Mouse (Mus musculus) midbrain, embryonic 15.5 days (tissue): ENCODE measurements at regions not wholly inside any gene's neighbourhood (a gene's known extent, or its start where the extent isn't known, plus 50 kb on each side); places are given as distances from the start of the nearest gene placed in this dataset.

Experiments used
- ATAC-seq: fragments of 200-750 bp; cut with Nextera tagmentation; replicated peaks from 2 replicates; pipeline ENCODE4 v1.8.0; 2017; ENCODE audit warnings: moderate TSS enrichment
- H3K27ac ChIP-seq: fragments of 300-500 bp; sonication (generic); 2 replicates; pipeline ENCODE4 v1.5.1; 2015; ENCODE audit warnings: mild to moderate bottlenecking, inconsistent platforms
- H3K27me3 ChIP-seq: fragments of 300-500 bp; sonication (generic); replicated peaks from 2 replicates; pipeline ENCODE4 v1.6.1; 2015; ENCODE audit warnings: inconsistent platforms
- H3K36me3 ChIP-seq: fragments of 300-500 bp; sonication (generic); replicated peaks from 2 replicates; pipeline ENCODE4 v1.6.1; 2015; ENCODE audit warnings: inconsistent platforms
- H3K4me1 ChIP-seq: fragments of 300-500 bp; sonication (generic); 2 replicates; pipeline ENCODE4 v1.6.1; 2015; ENCODE audit warnings: inconsistent platforms
- H3K4me2 ChIP-seq: fragments of 300-500 bp; sonication (generic); 2 replicates; pipeline ENCODE4 v1.6.1; 2015; ENCODE audit warnings: inconsistent platforms, mild to moderate bottlenecking, moderate library complexity
- H3K4me3 ChIP-seq: fragments of 300-500 bp; sonication (generic); 2 replicates; pipeline ENCODE4 v1.5.1; 2015; ENCODE audit warnings: mild to moderate bottlenecking, inconsistent platforms
- H3K9ac ChIP-seq: fragments of 300-500 bp; sonication (generic); 2 replicates; pipeline ENCODE4 v1.6.1; 2015; ENCODE audit warnings: mild to moderate bottlenecking, inconsistent platforms
- H3K9me3 ChIP-seq: fragments of 300-500 bp; sonication (generic); 2 replicates; pipeline ENCODE4 v1.6.1; 2016; ENCODE audit warnings: inconsistent platforms
- WGBS: fragments of 180-500 bp; shearing (Covaris S2); methylation state at CpG from one replicate; pipeline ENCODE4 v1.1.7; 2015; ENCODE audit warnings: mixed read lengths; 5-methylcytosine and 5-hydroxymethylcytosine counted together

- no peak overlapping the region for H3K27ac ChIP-seq
- no peak overlapping the region for H3K9ac ChIP-seq
- H3K4me2 ChIP-seq: no peak overlapping the region
- no peak overlapping the region for H3K4me3 ChIP-seq
- H3K9me3 ChIP-seq: no peaks in the 10 kb centered on the region
- WGBS: 23% methylated on average over 4 of the region's 4 CpGs
- no peaks in the 10 kb centered on the region for H3K36me3 ChIP-seq
- H3K27me3 ChIP-seq: no peaks in the 10 kb centered on the region
- H3K4me1 ChIP-seq: no peaks in the 10 kb centered on the region
- no peak for ATAC-seq
Measured at GRCm38 (mm10) chr4:142618770-142619169, 379.6 kb upstream of the Kazn start.

GRCm38 (mm10) chr4:142617676-142618075 is 378.5 kb upstream of the Kazn start:
- WGBS: 65% methylated on average over 5 of the region's 5 CpGs
- H3K27ac ChIP-seq: no peak overlapping the region
- H3K27me3 ChIP-seq: no peaks in the 10 kb centered on the region
- no peaks in the 10 kb centered on the region for H3K36me3 ChIP-seq
- H3K4me2 ChIP-seq: no peak overlapping the region
- H3K9ac ChIP-seq: no peak overlapping the region
- ATAC-seq: no peak
- H3K4me3 ChIP-seq: no peak overlapping the region
- H3K4me1 ChIP-seq: no peaks in the 10 kb centered on the region
- H3K9me3 ChIP-seq: no peaks in the 10 kb centered on the region

- no peak for ATAC-seq
- no peak overlapping the region for H3K4me2 ChIP-seq
- H3K36me3 ChIP-seq: no peaks in the 10 kb centered on the region
- H3K9ac ChIP-seq: no peak overlapping the region
- H3K27ac ChIP-seq: no peak overlapping the region
- no peak overlapping the region for H3K4me3 ChIP-seq
- H3K27me3 ChIP-seq: no peaks in the 10 kb centered on the region
- no peaks in the 10 kb centered on the region for H3K9me3 ChIP-seq
- 76% methylated on average over 7 of the region's 7 CpGs for WGBS
- H3K4me1 ChIP-seq: no peaks in the 10 kb centered on the region
Measured at GRCm38 (mm10) chr4:142616901-142617300, 377.7 kb upstream of the Kazn start.

GRCm38 (mm10) chr4:142605098-142605497 is 365.9 kb upstream of the Kazn start:
- WGBS: 91% methylated on average over 3 of the region's 3 CpGs
- Histone ChIP-seq H3K4me1 (no peaks in the 10 kb centered on the region), H3K36me3 (no peaks in the 10 kb centered on the region), H3K27ac (no peak overlapping the region), H3K9me3 (no peaks in the 10 kb centered on the region), H3K27me3 (no peaks in the 10 kb centered on the region), H3K4me3 (no peak overlapping the region), H3K9ac (no peak overlapping the region), H3K4me2 (no peak overlapping the region)
- ATAC-seq: no peak

GRCm38 (mm10) chr4:142597214-142597613 is 358.0 kb upstream of the Kazn start:
- no peaks in the 10 kb centered on the region for H3K9me3 ChIP-seq
- ATAC-seq: no peak
- no peaks in the 10 kb centered on the region for H3K27me3 ChIP-seq
- no peak overlapping the region for H3K4me3 ChIP-seq
- H3K9ac ChIP-seq: no peak overlapping the region
- no peaks in the 10 kb centered on the region for H3K4me1 ChIP-seq
- no peak overlapping the region for H3K27ac ChIP-seq
- WGBS: 80% methylated on average over 4 of the region's 4 CpGs
- no peaks in the 10 kb centered on the region for H3K36me3 ChIP-seq
- no peak overlapping the region for H3K4me2 ChIP-seq

- Histone ChIP-seq H3K27ac (peak overlapping the region; percentile 78), H3K9ac (no peak overlapping the region), H3K4me3 (no peak overlapping the region), H3K4me2 (no peak overlapping the region), H3K36me3 (no peaks in the 10 kb centered on the region), H3K9me3 (no peaks in the 10 kb centered on the region), H3K4me1 (peaks cover 28% of the 10 kb centered on the region), H3K27me3 (no peaks in the 10 kb centered on the region)
- 0 out of 2 replicates have a peak, but pooled peaks have one; percentile 28 for ATAC-seq
- 56% methylated on average over 7 of the region's 7 CpGs for WGBS
Measured at GRCm38 (mm10) chr4:142589084-142589741, 350.0 kb upstream of the Kazn start.

GRCm38 (mm10) chr4:142588418-142589083 is 349.4 kb upstream of the Kazn start:
- Histone ChIP-seq H3K9ac (no peak overlapping the region), H3K27ac (peak overlapping the region; percentile 78), H3K36me3 (no peaks in the 10 kb centered on the region), H3K4me2 (peak overlapping the region; percentile 38), H3K27me3 (no peaks in the 10 kb centered on the region), H3K4me3 (no peak overlapping the region), H3K4me1 (peaks cover 28% of the 10 kb centered on the region), H3K9me3 (no peaks in the 10 kb centered on the region)
- 46% methylated on average over 24 of the region's 24 CpGs for WGBS
- peak; percentile 79 for ATAC-seq

GRCm38 (mm10) chr4:142587345-142588035 is 348.3 kb upstream of the Kazn start:
- no peak for ATAC-seq
- Histone ChIP-seq H3K36me3 (no peaks in the 10 kb centered on the region), H3K27ac (peak overlapping the region; percentile 78), H3K9me3 (no peaks in the 10 kb centered on the region), H3K4me1 (peaks cover 28% of the 10 kb centered on the region), H3K9ac (no peak overlapping the region), H3K27me3 (no peaks in the 10 kb centered on the region), H3K4me3 (no peak overlapping the region), H3K4me2 (peak overlapping the region; percentile 21)
- WGBS: 45% methylated on average over 22 of the region's 22 CpGs

- H3K9ac ChIP-seq: no peak overlapping the region
- H3K27me3 ChIP-seq: no peaks in the 10 kb centered on the region
- no peak overlapping the region for H3K4me2 ChIP-seq
- H3K27ac ChIP-seq: peak overlapping the region; percentile 58; the same call in 1 of the 2 replicates
- H3K4me1 ChIP-seq: peaks cover 24% of the 10 kb centered on the region
- no peaks in the 10 kb centered on the region for H3K36me3 ChIP-seq
- 36% methylated on average over 4 of the region's 4 CpGs for WGBS
- no peaks in the 10 kb centered on the region for H3K9me3 ChIP-seq
- ATAC-seq: no peak
- no peak overlapping the region for H3K4me3 ChIP-seq
Measured at GRCm38 (mm10) chr4:142578536-142578935, 339.3 kb upstream of the Kazn start.

- Histone ChIP-seq H3K9ac (no peak overlapping the region), H3K4me1 (peaks cover 24% of the 10 kb centered on the region), H3K4me2 (no peak overlapping the region), H3K27me3 (no peaks in the 10 kb centered on the region), H3K27ac (peak overlapping the region; percentile 58), H3K36me3 (no peaks in the 10 kb centered on the region), H3K4me3 (no peak overlapping the region), H3K9me3 (no peaks in the 10 kb centered on the region)
- WGBS: 31% methylated on average over 4 of the region's 4 CpGs
- ATAC-seq: 0 out of 2 replicates have a peak, but pooled peaks have one; percentile 15
Measured at GRCm38 (mm10) chr4:142577519-142577918, 338.3 kb upstream of the Kazn start.

- no peaks in the 10 kb centered on the region for H3K9me3 ChIP-seq
- no peak overlapping the region for H3K27ac ChIP-seq
- 64% methylated on average over 1 of the region's 1 CpGs for WGBS
Measured at GRCm38 (mm10) chr4:142574528-142574927, 335.3 kb upstream of the Kazn start.

GRCm38 (mm10) chr4:142570712-142571111 is 331.5 kb upstream of the Kazn start:
- Histone ChIP-seq H3K4me2 (no peak overlapping the region), H3K9me3 (no peaks in the 10 kb centered on the region), H3K4me1 (peaks cover 16% of the 10 kb centered on the region), H3K4me3 (no peak overlapping the region), H3K27me3 (no peaks in the 10 kb centered on the region), H3K27ac (peak overlapping the region; percentile 38; the same call in 1 of the 2 replicates), H3K36me3 (no peaks in the 10 kb centered on the region), H3K9ac (no peak overlapping the region)
- 59% methylated on average over 7 of the region's 7 CpGs for WGBS
- ATAC-seq: no peak

More at GRCm38 (mm10) chr4:142574528-142574927, 335.3 kb upstream of the Kazn start:
- Histone ChIP-seq H3K9ac (no peak overlapping the region), H3K36me3 (no peaks in the 10 kb centered on the region), H3K4me1 (peaks cover 29% of the 10 kb centered on the region), H3K4me3 (no peak overlapping the region), H3K27me3 (no peaks in the 10 kb centered on the region), H3K4me2 (no peak overlapping the region)
- no peak for ATAC-seq
